Mouse (Mus musculus) intestine, postnatal 0 days (tissue): ENCODE measurements around the gene Slc25a38. TPM values are rescaled to one million over a fixed set of nuclear protein-coding genes. Genes with fewer than 3 reads are reported as not detected.

Experiments
- ATAC-seq: fragments of 200-750 bp; cut with Nextera tagmentation; 2 replicates; pipeline ENCODE4 v1.8.0; 2017; ENCODE audit warnings: mild to moderate bottlenecking, moderate TSS enrichment, moderate library complexity
- H3K27ac ChIP-seq: fragments of 300-500 bp; sonication (generic); 2 replicates; pipeline ENCODE4 v1.5.1; 2014; ENCODE audit warnings: mild to moderate bottlenecking, low read depth, low read length, moderate library complexity
- H3K27me3 ChIP-seq: fragments of 300-500 bp; sonication (generic); replicated peaks from 2 replicates; pipeline ENCODE4 v1.6.1; 2014; ENCODE audit warnings: low read length, mixed read lengths; ENCODE audit not compliant: control insufficient read depth, insufficient read depth
- H3K36me3 ChIP-seq: fragments of 300-500 bp; sonication (generic); 2 replicates; pipeline ENCODE4 v1.6.1; 2014; ENCODE audit warnings: mild to moderate bottlenecking, moderate library complexity; ENCODE audit not compliant: control insufficient read depth, insufficient read depth
- H3K4me1 ChIP-seq: fragments of 300-500 bp; sonication (generic); replicated peaks from 2 replicates; pipeline ENCODE4 v1.6.1; 2014; ENCODE audit warnings: antibody characterized with exemption, low read length, mixed read lengths; ENCODE audit not compliant: control insufficient read depth, insufficient read depth
- H3K4me2 ChIP-seq: fragments of 300-500 bp; sonication (generic); replicated peaks from 2 replicates; pipeline ENCODE4 v1.6.1; 2014; ENCODE audit warnings: low read depth, mild to moderate bottlenecking, moderate library complexity
- H3K4me3 ChIP-seq: fragments of 300-500 bp; sonication (generic); 2 replicates; pipeline ENCODE4 v1.5.1; 2014; ENCODE audit warnings: low read depth, low read length
- H3K9ac ChIP-seq: fragments of 300-500 bp; sonication (generic); 2 replicates; pipeline ENCODE4 v1.6.1; 2014; ENCODE audit warnings: mild to moderate bottlenecking, low read depth, low read length
- H3K9me3 ChIP-seq: fragments of 300-500 bp; sonication (generic); 2 replicates; pipeline ENCODE4 v1.6.1; 2016; ENCODE audit warnings: mixed run types; ENCODE audit not compliant: control insufficient read depth
- CTCF ChIP-seq: sonication (generic); IDR thresholded peaks from 2 replicates; pipeline ENCODE4 v1.5.1; 2016; ENCODE audit warnings: low read depth, mild to moderate bottlenecking, control low read depth, antibody characterized with exemption, moderate library complexity
- WGBS: fragments of 180-500 bp; shearing (Covaris S2); extraction: QIAGEN DNeasy Blood & Tissue Kit; methylation state at CpG from one replicate; pipeline ENCODE4 v1.1.7; 2014; 5-methylcytosine and 5-hydroxymethylcytosine counted together
- polyA plus RNA-seq: library from polyadenylated mRNA; unstranded; fragments of >200 nt; fragmentation: Nextera tagmentation; extraction: Ambion mirVana; gene quantifications from 2 replicates; pipeline ENCODE4 v1.2.1, GENCODE M21; 2015

Gene Slc25a38
- polyA plus RNA-seq, 1 experiment from 2014 or later, result 15.8 TPM

DNA sequence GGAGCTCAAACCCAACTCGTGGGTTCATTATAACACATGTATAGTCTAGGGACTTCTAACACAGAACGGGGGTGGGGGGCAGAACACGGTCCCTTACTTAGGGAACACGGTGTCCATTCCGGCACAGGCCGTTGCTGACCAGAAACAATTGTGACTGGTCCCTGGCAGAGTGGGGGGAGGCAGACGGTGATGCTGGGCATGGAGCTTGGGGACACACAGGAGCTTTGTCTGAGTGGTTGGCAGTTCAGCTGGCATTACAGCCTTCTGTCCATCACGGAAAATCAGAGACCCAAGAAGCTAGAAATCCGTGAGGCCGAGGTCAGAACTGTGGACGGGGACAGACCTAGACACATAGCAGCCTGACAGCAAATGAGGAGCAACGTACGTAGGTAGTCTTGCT is 34.3 kb downstream of the Slc25a38 start:
- H3K4me1 ChIP-seq, result no peaks in the 10 kb centered on the region
- H3K9me3 ChIP-seq, result no peaks in the 10 kb centered on the region
- ATAC-seq, result no peak
- H3K27me3 ChIP-seq, result no peaks in the 10 kb centered on the region
- no peaks in the 10 kb centered on the region for H3K36me3 ChIP-seq
- no peak overlapping the region for H3K27ac ChIP-seq
- WGBS, result 81% methylated on average over 13 of the region's 13 CpGs
- no peak overlapping the region for H3K9ac ChIP-seq
- no peak overlapping the region for H3K4me2 ChIP-seq
- TF ChIP-seq CTCF, result no peak
- no peak overlapping the region for H3K4me3 ChIP-seq

DNA sequence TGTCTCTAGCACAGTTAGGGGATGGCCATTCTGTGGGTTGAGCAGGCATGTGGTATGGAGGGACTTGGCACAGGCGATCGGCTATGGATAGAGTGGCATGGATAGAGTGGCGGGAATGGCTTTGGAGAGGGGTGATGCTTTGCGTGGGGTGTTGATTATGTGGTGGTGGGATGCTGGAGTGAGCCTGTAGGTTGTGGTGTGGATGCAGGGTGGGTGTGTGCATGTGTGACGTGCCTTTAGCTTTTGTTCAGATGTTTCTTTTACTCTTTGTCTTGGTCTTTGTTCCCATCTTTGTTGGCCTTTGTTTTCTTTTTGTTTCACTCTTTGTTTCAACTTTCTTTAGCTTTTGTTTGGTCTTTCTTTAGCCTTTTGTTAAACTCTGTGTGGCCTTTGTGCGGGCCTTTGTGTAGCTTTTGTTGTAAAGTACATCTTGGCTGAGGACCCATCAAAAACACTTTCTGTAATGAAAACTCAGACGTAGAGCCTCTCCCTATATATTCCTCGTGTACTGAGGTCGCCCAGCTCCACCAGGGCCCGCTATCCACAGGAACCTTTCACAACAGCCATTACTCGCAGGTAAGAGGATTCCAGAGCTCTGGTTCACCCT is 39.2 kb downstream of the Slc25a38 start, which contains the start of gene Mobp:
Gene Mobp (plus strand): TSS at position 486 of the 607 bp plus-strand sequence.
- no peak for ATAC-seq
- Histone ChIP-seq H3K9me3 (no peaks in the 10 kb centered on the region), H3K9ac (no peak within 1 kb of the TSS), H3K27me3 (no peaks in the 10 kb centered on the region), H3K4me2 (no peak within 1 kb of the TSS), H3K36me3 (no peaks in the 10 kb centered on the region), H3K4me1 (no peaks in the 10 kb centered on the region), H3K4me3 (no peak within 1 kb of the TSS), H3K27ac (no peak within 1 kb of the TSS)
- TF ChIP-seq CTCF, result no peak
- WGBS, result 81% methylated on average over 11 of the region's 11 CpGs

DNA sequence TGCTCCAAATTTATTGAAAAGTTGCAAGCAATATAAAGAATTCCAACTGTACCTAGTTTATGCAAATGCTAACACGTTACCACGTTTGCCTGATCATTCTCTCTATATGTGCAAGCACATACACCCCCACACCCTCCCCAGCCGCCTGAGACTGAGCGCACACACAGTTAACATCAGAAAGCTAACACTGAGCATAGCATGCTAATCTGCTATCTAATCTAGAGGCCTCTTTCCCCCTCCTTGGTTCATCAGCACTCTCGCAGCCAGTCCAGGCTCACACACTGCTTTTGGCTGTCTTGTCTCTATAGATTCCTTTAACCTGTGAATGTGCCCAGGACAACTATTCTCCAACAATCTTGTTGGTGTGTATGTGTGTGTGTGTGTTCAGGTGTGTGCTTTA is 41.0 kb downstream of the Slc25a38 start:
- no peak for TF ChIP-seq CTCF
- H3K4me2 ChIP-seq, result no peak overlapping the region
- WGBS, result 61% methylated on average over 5 of the region's 5 CpGs
- no peak overlapping the region for H3K9ac ChIP-seq
- no peak for ATAC-seq
- no peaks in the 10 kb centered on the region for H3K27me3 ChIP-seq
- no peaks in the 10 kb centered on the region for H3K36me3 ChIP-seq
- H3K4me3 ChIP-seq, result no peak overlapping the region
- no peak overlapping the region for H3K27ac ChIP-seq
- H3K4me1 ChIP-seq, result no peaks in the 10 kb centered on the region
- no peaks in the 10 kb centered on the region for H3K9me3 ChIP-seq

DNA sequence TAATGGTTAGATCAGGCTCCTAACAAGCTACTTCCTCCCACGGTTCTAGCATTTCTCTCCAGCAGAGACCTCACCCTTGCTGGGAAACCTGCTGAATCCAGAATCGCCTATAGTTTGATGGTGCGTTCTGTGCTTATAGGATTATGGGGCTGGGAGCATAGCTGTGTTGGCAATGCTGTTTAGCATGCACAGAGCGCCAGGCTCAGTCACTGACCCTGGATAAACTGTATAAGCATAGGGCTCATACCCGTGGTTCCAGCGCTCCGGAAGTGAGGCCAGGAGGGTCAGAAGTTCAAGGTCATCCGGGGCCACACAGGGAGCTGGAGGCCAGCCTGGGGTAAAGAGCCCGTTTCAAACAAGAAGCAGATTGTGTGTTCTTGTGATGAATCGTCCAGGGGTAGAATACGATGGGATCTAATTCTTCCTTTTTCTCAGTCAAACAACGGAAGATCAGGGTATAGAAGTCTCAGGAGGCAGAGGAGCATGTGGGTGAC is 41.8 kb downstream of the Slc25a38 start:
- Histone ChIP-seq H3K9me3 (no peaks in the 10 kb centered on the region), H3K4me3 (no peak overlapping the region), H3K4me1 (no peaks in the 10 kb centered on the region), H3K27me3 (no peaks in the 10 kb centered on the region), H3K36me3 (no peaks in the 10 kb centered on the region), H3K9ac (no peak overlapping the region), H3K4me2 (no peak overlapping the region), H3K27ac (no peak overlapping the region)
- WGBS, result 72% methylated on average over 12 of the region's 12 CpGs
- no peak for TF ChIP-seq CTCF
- no peak for ATAC-seq

DNA sequence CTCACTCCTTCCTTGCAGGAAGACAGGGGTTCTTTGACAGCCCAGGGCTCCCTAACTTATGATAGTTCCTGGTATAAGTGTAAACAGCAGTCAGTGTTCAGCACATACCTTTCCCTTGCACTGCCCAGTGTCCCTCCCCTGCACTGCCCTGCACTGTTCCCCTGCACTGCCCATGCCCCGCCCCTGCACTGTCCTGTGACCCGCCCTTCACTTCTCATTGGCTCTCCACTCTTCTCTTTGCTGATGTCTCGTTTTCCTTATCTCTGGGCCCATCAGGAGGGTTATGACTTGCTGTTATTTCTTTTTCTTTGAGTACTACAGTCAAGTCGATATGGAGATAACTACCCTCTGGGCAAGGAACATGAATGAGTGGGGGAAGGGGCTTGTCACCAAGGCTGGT is 47.9 kb downstream of the Slc25a38 start:
- 19% methylated on average over 4 of the region's 4 CpGs for WGBS
- no peaks in the 10 kb centered on the region for H3K36me3 ChIP-seq
- TF ChIP-seq CTCF, result no peak
- H3K9ac ChIP-seq, result no peak overlapping the region
- no peaks in the 10 kb centered on the region for H3K9me3 ChIP-seq
- no peak overlapping the region for H3K27ac ChIP-seq
- no peak overlapping the region for H3K4me2 ChIP-seq
- peak; percentile 47 for ATAC-seq
- H3K4me3 ChIP-seq, result no peak overlapping the region
- H3K4me1 ChIP-seq, result no peaks in the 10 kb centered on the region
- no peaks in the 10 kb centered on the region for H3K27me3 ChIP-seq

DNA sequence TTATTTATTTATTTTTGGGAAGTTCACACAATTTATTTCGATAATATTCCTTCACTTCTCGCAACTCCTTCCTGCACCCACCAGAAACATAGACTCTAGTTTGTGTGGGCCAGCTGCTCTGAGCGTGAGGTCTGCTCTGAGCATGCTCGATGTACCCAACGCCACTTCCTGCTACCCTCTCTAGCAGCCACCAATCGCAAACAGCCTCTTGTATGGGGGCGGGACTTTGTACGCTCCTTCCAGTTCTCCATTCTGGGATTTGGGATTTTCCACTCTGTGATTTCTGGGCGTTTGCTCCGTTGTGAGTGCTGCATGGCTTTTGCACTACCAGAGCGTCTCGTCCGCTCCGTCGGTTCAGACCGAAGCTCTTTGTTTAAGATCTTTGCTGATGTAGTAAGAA is 53.7 kb downstream of the Slc25a38 start:
- TF ChIP-seq CTCF, result no peak
- Histone ChIP-seq H3K9ac (no peak overlapping the region), H3K27ac (no peak overlapping the region), H3K4me2 (no peak overlapping the region), H3K4me1 (no peaks in the 10 kb centered on the region), H3K9me3 (no peaks in the 10 kb centered on the region), H3K27me3 (no peaks in the 10 kb centered on the region), H3K36me3 (no peaks in the 10 kb centered on the region), H3K4me3 (no peak overlapping the region)
- 89% methylated on average over 16 of the region's 16 CpGs for WGBS
- no peak for ATAC-seq
